Comparison of ENCODE assay signal across 9 mouse cellular contexts in the genomic region with DNA sequence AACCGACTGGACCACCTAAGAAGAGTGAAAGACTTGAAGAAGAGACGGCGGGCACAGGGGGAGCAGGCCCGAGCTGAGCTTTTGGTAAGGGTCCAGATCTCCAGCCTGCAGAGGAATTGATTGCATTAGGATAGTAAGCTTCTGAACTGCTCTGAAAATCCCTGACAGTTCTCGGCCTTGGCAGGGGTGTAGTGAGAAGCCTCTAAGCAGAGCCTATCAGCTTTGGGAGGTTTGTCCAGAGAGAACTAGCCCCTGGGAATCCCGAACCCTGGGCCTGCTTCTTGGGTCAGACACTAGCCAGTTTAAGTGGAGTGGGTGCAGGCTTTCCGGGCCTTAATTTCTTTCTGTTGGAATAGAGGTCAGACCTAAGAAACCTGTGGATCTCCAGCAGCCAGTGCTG. TPM values are rescaled to one million over a fixed set of nuclear protein-coding genes. Genes with fewer than 3 reads are reported as not detected.
A peak's percentile ranks its signal among the peaks of the same experiment; 100 is the strongest.
DNase-seq lines count a peak whose midpoint lies in the region; ATAC-seq and TF ChIP-seq lines count a peak whose summit lies in the region.
"Had no signal": no experiment of that assay in that cellular context is flagged by ENCODE, and none has a peak within 500 bp of the region (broad histone marks: within the 10 kb centered on the region; RNA-seq: fewer than 3 reads in every experiment).

No protein-coding gene starts in this region.

- H3K36me3 ChIP-seq in heart, embryonic 12.5 days, result peaks cover 51% of the 10 kb centered on the region
- H3K36me3 ChIP-seq in ES-E14 (ENCODE audit: control insufficient read depth, insufficient read depth, low read length, poor library complexity, severe bottlenecking), result peaks cover 38% of the 10 kb centered on the region
- peaks cover 48% of the 10 kb centered on the region for H3K36me3 ChIP-seq in hindbrain, embryonic 12.5 days
- peaks cover 54% of the 10 kb centered on the region for H3K36me3 ChIP-seq in midbrain, embryonic 10.5 days
- H3K36me3 ChIP-seq in thymus, adult 2 months (ENCODE audit: control insufficient read depth, insufficient read depth, low read length), result peaks cover 38% of the 10 kb centered on the region

- H3K4me2 ChIP-seq in heart, embryonic 12.5 days, result peak overlapping the region; percentile 94
- peak overlapping the region; percentile 84 for H3K4me2 ChIP-seq in hindbrain, embryonic 12.5 days (replicated peaks)

- in situ Hi-C loops in ES-E14 (cut with MboI; ENCODE audit: low sequenced_read_pairs in 2 of 2, unreplicated experiment in 2 of 2), result no loop called here

- H3K4me3 ChIP-seq in heart, embryonic 12.5 days, result peak overlapping the region; percentile 72
- peak overlapping the region; percentile 90 to 94; a peak in 3 of 4 replicates for H3K4me3 ChIP-seq in ES-E14 (ENCODE audit: insufficient read depth in 1 of 2, low read depth in 1 of 2, low read length in 2 of 2, poor library complexity in 1 of 2, severe bottlenecking in 1 of 2)
- H3K4me3 ChIP-seq in hindbrain, embryonic 12.5 days, result peak overlapping the region; percentile 99
- H3K4me3 ChIP-seq in midbrain, embryonic 10.5 days, result peak overlapping the region; percentile 99
- no peak overlapping the region for H3K4me3 ChIP-seq in thymus, adult 2 months (ENCODE audit: control insufficient read depth, insufficient read depth, low read length)

- no peaks in the 10 kb centered on the region for H3K27me3 ChIP-seq in heart, embryonic 12.5 days (replicated peaks)
- no peaks in the 10 kb centered on the region for H3K27me3 ChIP-seq in hindbrain, embryonic 12.5 days
- no peaks in the 10 kb centered on the region for H3K27me3 ChIP-seq in midbrain, embryonic 10.5 days (ENCODE audit: low read depth, poor library complexity, severe bottlenecking)
- H3K27me3 ChIP-seq in thymus, adult 2 months (ENCODE audit: control insufficient read depth, insufficient read depth, low read length), result no peaks in the 10 kb centered on the region

- no peak for ATAC-seq in heart, embryonic 12.5 days (ENCODE audit: insufficient number of reproducible peaks, low FRiP score)
- no peak for ATAC-seq in hindbrain, embryonic 12.5 days (ENCODE audit: low FRiP score)

- no peak for TF ChIP-seq POLR2A in thymus, adult 2 months (IDR thresholded peaks at IDR 0.05; ENCODE audit: control insufficient read depth, extremely low read depth, insufficient read depth, low read length, poor library complexity)

- H3K27ac ChIP-seq in heart, embryonic 12.5 days (ENCODE audit: poor library complexity, severe bottlenecking), result no peak overlapping the region
- no peak overlapping the region for H3K27ac ChIP-seq in ES-E14 (ENCODE audit: insufficient read depth, low read depth, low read length, poor library complexity, severe bottlenecking)
- no peak overlapping the region for H3K27ac ChIP-seq in hindbrain, embryonic 12.5 days
- no peak overlapping the region for H3K27ac ChIP-seq in midbrain, embryonic 10.5 days (replicated peaks)
- H3K27ac ChIP-seq in thymus, adult 2 months (ENCODE audit: control insufficient read depth, insufficient read depth, low read length), result no peak overlapping the region

- peaks cover 21% of the 10 kb centered on the region for H3K4me1 ChIP-seq in heart, embryonic 12.5 days (replicated peaks)
- peaks cover 4 to 14% of the 10 kb centered on the region in 2 experiments; a peak in 2 of 4 replicates for H3K4me1 ChIP-seq in ES-E14 (ENCODE audit: control insufficient read depth in 2 of 2, insufficient read depth in 2 of 2, low read length in 2 of 2, poor library complexity in 1 of 2)
- H3K4me1 ChIP-seq in hindbrain, embryonic 12.5 days, result peaks cover 32% of the 10 kb centered on the region
- peaks cover 44% of the 10 kb centered on the region for H3K4me1 ChIP-seq in midbrain, embryonic 10.5 days
- H3K4me1 ChIP-seq in thymus, adult 2 months (replicated peaks; ENCODE audit: control insufficient read depth, insufficient read depth, low read length), result peaks cover 12% of the 10 kb centered on the region

- H3K9me3 ChIP-seq in heart, embryonic 12.5 days (replicated peaks), result no peaks in the 10 kb centered on the region
- no peaks in the 10 kb centered on the region for H3K9me3 ChIP-seq in ES-E14 (ENCODE audit: control insufficient read depth, insufficient read depth, low read depth, low read length)
- H3K9me3 ChIP-seq in hindbrain, embryonic 12.5 days (replicated peaks), result no peaks in the 10 kb centered on the region
- no peaks in the 10 kb centered on the region for H3K9me3 ChIP-seq in midbrain, embryonic 10.5 days (replicated peaks)

- 73% methylated on average over 7 of the region's 7 CpGs for WGBS in heart, embryonic 12.5 days
- 76% methylated on average over 7 of the region's 7 CpGs for WGBS in hindbrain, embryonic 12.5 days
- 76% methylated on average over 7 of the region's 7 CpGs for WGBS in midbrain, embryonic 10.5 days
- WGBS in thymus, adult 2 months, result 89% methylated on average over 7 of the region's 7 CpGs

- no peak for TF ChIP-seq CTCF in thymus, adult 2 months (IDR thresholded peaks at IDR 0.05; ENCODE audit: borderline replicate concordance, control insufficient read depth, extremely low read depth, insufficient read depth, low read length, poor library complexity)

- H3K9ac ChIP-seq in heart, embryonic 12.5 days, result peak overlapping the region; percentile 52
- peak overlapping the region; percentile 69; the same call in 1 of the 2 replicates for H3K9ac ChIP-seq in ES-E14 (ENCODE audit: insufficient read depth, low read depth, low read length, poor library complexity, severe bottlenecking)
- H3K9ac ChIP-seq in hindbrain, embryonic 12.5 days, result peak overlapping the region; percentile 90; the same call in 1 of the 2 replicates

- no peak for DNase-seq in heart, adult 9 months (ENCODE audit: low spot score in 2 of 2)
- DNase-seq in ES-E14 (ENCODE audit: low read depth, low spot score), result no peak
- DNase-seq in midbrain, embryonic 10.5 days (ENCODE audit: low spot score), result no peak
- DNase-seq in layer of hippocampus, postnatal 14 days (ENCODE audit: low spot score in 2 of 2), result no peak
- DNase-seq in thymus, adult 2 months, result no peak
- DNase-seq in ovary, postnatal 14 days (ENCODE audit: low spot score), result no peak
- DNase-seq: left cerebral cortex, postnatal 4 days had no signal

TF ChIP-seq in ES-E14, 5 proteins besides CTCF, POLR2A, EP300 and RAD21:
- no peak for TF ChIP-seq HCFC1 (IDR thresholded peaks at IDR 0.05; ENCODE audit: borderline replicate concordance, insufficient read depth, low read length)
- no peak for TF ChIP-seq ZC3H11A (IDR thresholded peaks at IDR 0.05; ENCODE audit: borderline replicate concordance, low read depth, low read length)
- TF ChIP-seq ZNF384 (IDR thresholded peaks at IDR 0.05; ENCODE audit: low read depth, low read length), result no peak
- no peak for TF ChIP-seq CHD2 (IDR thresholded peaks at IDR 0.05; ENCODE audit: low read depth, low read length)
- TF ChIP-seq MAFK (IDR thresholded peaks at IDR 0.05; ENCODE audit: insufficient read depth, low read depth, low read length), result no peak

RNA-seq across cellular contexts. Expression of gene Trim27, which starts 2.8 kb away (rescaled TPM):
- 98.2 and 103 TPM in 2 replicates for polyA plus RNA-seq in heart, embryonic 12.5 days (2016; fragmentation: Nextera tagmentation; extraction: Ambion mirVana)
- total RNA-seq in ES-E14 (2012; rRNA removed), result 115 and 128 TPM in 2 replicates
- 127 and 130 TPM in 2 replicates for polyA plus RNA-seq in hindbrain, embryonic 12.5 days (2016; fragmentation: Nextera tagmentation; extraction: Ambion mirVana)
- 146 and 162 TPM in 2 replicates for polyA plus RNA-seq in midbrain, embryonic 10.5 days (2016; fragmentation: Nextera tagmentation; extraction: Ambion mirVana)
- 10 to 100 TPM; 35.5 to 40.3 TPM for total RNA-seq in layer of hippocampus, postnatal 14 days (2021)
- polyA plus RNA-seq in thymus, adult 2 months (2012; rRNA removed), result 131 and 200 TPM in 2 replicates

RNA-seq across cellular contexts. Expression of gene Olfr1368, which starts 36.3 kb away (rescaled TPM):
- not detected in 2 replicates for polyA plus RNA-seq in heart, embryonic 12.5 days (2016; fragmentation: Nextera tagmentation; extraction: Ambion mirVana)
- not detected in 2 replicates for total RNA-seq in ES-E14 (2012; rRNA removed)
- polyA plus RNA-seq in hindbrain, embryonic 12.5 days (2016; fragmentation: Nextera tagmentation; extraction: Ambion mirVana), result not detected in 2 replicates
- polyA plus RNA-seq in midbrain, embryonic 10.5 days (2016; fragmentation: Nextera tagmentation; extraction: Ambion mirVana), result not detected in 2 replicates
- not detected for total RNA-seq in layer of hippocampus, postnatal 14 days (2021)
- not detected in 2 replicates for polyA plus RNA-seq in thymus, adult 2 months (2012; rRNA removed)
- total RNA-seq: left cerebral cortex, postnatal 4 days had no signal

RNA-seq across cellular contexts. Expression of gene Olfr263, which starts 52.6 kb away (rescaled TPM):
- not detected in 2 replicates for polyA plus RNA-seq in heart, embryonic 12.5 days (2016; fragmentation: Nextera tagmentation; extraction: Ambion mirVana)
- total RNA-seq in ES-E14 (2012; rRNA removed), result not detected in 2 replicates
- not detected in 2 replicates for polyA plus RNA-seq in hindbrain, embryonic 12.5 days (2016; fragmentation: Nextera tagmentation; extraction: Ambion mirVana)
- polyA plus RNA-seq in midbrain, embryonic 10.5 days (2016; fragmentation: Nextera tagmentation; extraction: Ambion mirVana), result not detected in 2 replicates
- not detected for total RNA-seq in layer of hippocampus, postnatal 14 days (2021)
- polyA plus RNA-seq in thymus, adult 2 months (2012; rRNA removed), result not detected in 2 replicates
- total RNA-seq: left cerebral cortex, postnatal 4 days had no signal
